Mouse (Mus musculus) neural tube, embryonic 11.5 days (tissue): ENCODE results near the gene Cap1. TPM values are rescaled to one million over a fixed set of nuclear protein-coding genes. Genes with fewer than 3 reads are reported as not detected.

Experiments used
- ATAC-seq: fragments of 200-750 bp; cut with Nextera tagmentation; 2 replicates; pipeline ENCODE4 v1.8.0; 2017; ENCODE audit warnings: moderate number of reproducible peaks, mild to moderate bottlenecking, moderate TSS enrichment, moderate library complexity; ENCODE audit not compliant: insufficient read depth, low FRiP score, low TSS enrichment
- DNase-seq: peaks from one replicate; pipeline ENCODE4 v3.0.0-alpha.2; 2015; ENCODE audit warnings: low spot score
- H3K27ac ChIP-seq: fragments of 300-500 bp; sonication (generic); 2 replicates; pipeline ENCODE4 v1.5.1; 2014; ENCODE audit warnings: low read depth, mild to moderate bottlenecking, low read length
- H3K27me3 ChIP-seq: fragments of 300-500 bp; sonication (generic); 2 replicates; pipeline ENCODE4 v1.6.1; 2014; ENCODE audit warnings: mild to moderate bottlenecking, low read length, mixed read lengths; ENCODE audit not compliant: control insufficient read depth, insufficient read depth
- H3K36me3 ChIP-seq: fragments of 300-500 bp; sonication (generic); 2 replicates; pipeline ENCODE4 v1.6.1; 2014; ENCODE audit warnings: mild to moderate bottlenecking, low read length, moderate library complexity, mixed read lengths; ENCODE audit not compliant: control insufficient read depth, insufficient read depth
- H3K4me1 ChIP-seq: fragments of 300-500 bp; sonication (generic); 2 replicates; pipeline ENCODE4 v1.6.1; 2014; ENCODE audit warnings: low read length, mixed read lengths; ENCODE audit not compliant: control insufficient read depth, insufficient read depth
- H3K4me2 ChIP-seq: fragments of 300-500 bp; sonication (generic); 2 replicates; pipeline ENCODE4 v1.6.1; 2014; ENCODE audit warnings: low read depth, mild to moderate bottlenecking, moderate library complexity
- H3K4me3 ChIP-seq: fragments of 300-500 bp; sonication (generic); 2 replicates; pipeline ENCODE4 v1.5.1; 2014; ENCODE audit warnings: low read depth, low read length
- H3K9ac ChIP-seq: fragments of 300-500 bp; sonication (generic); 2 replicates; pipeline ENCODE4 v1.6.1; 2014; ENCODE audit warnings: mild to moderate bottlenecking, low read length
- H3K9me3 ChIP-seq: fragments of 300-500 bp; sonication (generic); 2 replicates; pipeline ENCODE4 v1.6.1; 2016; ENCODE audit warnings: low read length; ENCODE audit not compliant: control insufficient read depth
- WGBS: fragments of 180-500 bp; shearing (Covaris S2); extraction: QIAGEN DNeasy Blood & Tissue Kit; methylation state at CpG from one replicate; pipeline ENCODE4 v1.1.7; 2014; 5-methylcytosine and 5-hydroxymethylcytosine counted together
- polyA plus RNA-seq: library from polyadenylated mRNA; unstranded; fragments of >200 nt; fragmentation: Nextera tagmentation; extraction: Ambion mirVana; gene quantifications from 2 replicates; pipeline ENCODE4 v1.2.1, GENCODE M21; 2014

The Cap1 gene
- polyA plus RNA-seq, 1 experiment from 2014 or later: 73.6 TPM

GRCm38 (mm10) chr4:122861836-122862235, 24.0 kb downstream of the Cap1 start:
- Histone ChIP-seq H3K4me2 (no peak overlapping the region), H3K27ac (no peak overlapping the region), H3K27me3 (no peaks in the 10 kb centered on the region), H3K9me3 (no peaks in the 10 kb centered on the region), H3K4me1 (no peaks in the 10 kb centered on the region), H3K9ac (no peak overlapping the region), H3K36me3 (peaks cover 3% of the 10 kb centered on the region), H3K4me3 (no peak overlapping the region)
- no peak for DNase-seq
- WGBS: 96% methylated on average over 4 of the region's 4 CpGs
- ATAC-seq: no peak

DNA sequence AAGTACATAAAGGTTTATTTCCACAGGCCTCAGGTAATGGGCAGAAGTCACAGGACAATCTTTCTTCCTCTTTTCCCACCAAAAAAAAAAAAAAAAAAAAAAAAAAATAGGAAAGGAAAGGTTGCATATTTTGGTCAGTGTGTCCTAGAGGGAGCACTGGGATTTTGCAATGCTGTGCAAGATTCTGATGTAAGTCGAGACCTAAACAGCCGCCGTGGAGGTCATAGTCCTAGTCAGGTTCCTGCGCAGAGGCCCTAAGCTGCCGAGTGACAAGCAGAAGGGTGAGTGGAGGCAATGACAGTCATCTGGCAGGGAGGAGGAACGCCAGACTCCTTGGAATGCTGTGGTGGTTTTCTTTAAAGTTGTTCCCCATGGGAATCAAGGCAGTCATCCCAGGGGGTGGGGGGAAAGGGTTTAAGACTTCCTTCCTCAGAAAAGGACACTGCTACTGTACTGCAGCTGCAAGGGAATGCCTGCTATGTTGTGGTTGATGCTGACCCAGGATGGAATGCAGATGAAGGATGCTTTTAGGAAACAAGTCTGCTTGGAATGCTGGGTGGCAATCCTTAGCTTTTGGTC, 26.7 kb downstream of the Cap1 start:
- Histone ChIP-seq H3K36me3 (peaks cover 3% of the 10 kb centered on the region), H3K9me3 (no peaks in the 10 kb centered on the region), H3K9ac (no peak overlapping the region), H3K27me3 (no peaks in the 10 kb centered on the region), H3K27ac (no peak overlapping the region), H3K4me1 (no peaks in the 10 kb centered on the region), H3K4me2 (no peak overlapping the region), H3K4me3 (no peak overlapping the region)
- ATAC-seq (no peak), DNase-seq (no peak)
- WGBS: 84% methylated on average over 6 of the region's 6 CpGs

DNA sequence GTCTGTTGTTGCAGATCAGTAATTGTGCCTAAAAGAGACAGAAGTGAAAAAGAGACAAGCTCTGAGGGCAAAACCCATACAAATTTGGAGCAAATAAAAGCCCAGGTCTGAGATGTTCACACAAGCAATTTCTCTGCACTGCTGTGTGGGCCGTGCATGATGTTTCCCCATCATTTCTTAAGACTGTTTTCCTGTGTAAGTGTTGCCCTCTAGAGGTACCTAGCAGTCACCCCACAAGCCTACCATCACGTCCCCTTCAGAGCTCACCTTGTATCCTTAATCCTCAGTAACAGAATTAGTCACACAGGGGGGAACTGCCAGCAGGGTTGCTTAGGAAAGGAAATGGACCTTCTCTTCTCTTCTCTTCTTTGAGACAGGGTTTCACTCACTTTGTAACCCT, 27.9 kb downstream of the Cap1 start:
- Histone ChIP-seq H3K9ac (no peak overlapping the region), H3K27me3 (no peaks in the 10 kb centered on the region), H3K4me2 (no peak overlapping the region), H3K9me3 (no peaks in the 10 kb centered on the region), H3K4me1 (no peaks in the 10 kb centered on the region), H3K4me3 (no peak overlapping the region), H3K36me3 (peaks cover 3% of the 10 kb centered on the region), H3K27ac (no peak overlapping the region)
- 56% methylated on average over 2 of the region's 2 CpGs for WGBS
- no peak for ATAC-seq
- DNase-seq: no peak

DNA sequence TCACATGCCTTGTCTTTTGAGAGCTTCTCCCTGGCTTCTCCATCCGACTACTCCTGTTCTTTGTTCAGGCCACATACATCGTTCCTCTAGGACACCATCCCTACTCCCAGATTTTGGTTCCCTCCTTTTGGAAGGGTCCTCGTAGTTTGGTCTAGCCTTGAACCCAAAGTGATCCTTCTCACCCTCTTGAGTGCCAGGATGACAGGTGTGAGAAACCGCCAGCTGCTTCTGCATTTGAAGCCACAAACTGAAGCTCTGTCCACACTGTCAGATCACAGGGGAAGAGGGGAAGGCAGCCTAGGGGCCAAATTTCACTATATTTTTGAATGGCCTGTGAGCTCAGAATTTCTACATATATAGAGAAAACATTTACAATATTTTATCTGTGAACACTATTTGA, 31.1 kb downstream of the Cap1 start:
- no peaks in the 10 kb centered on the region for H3K4me1 ChIP-seq
- H3K9ac ChIP-seq: no peak overlapping the region
- H3K4me2 ChIP-seq: no peak overlapping the region
- H3K27me3 ChIP-seq: no peaks in the 10 kb centered on the region
- ATAC-seq: no peak
- peaks cover 4% of the 10 kb centered on the region for H3K36me3 ChIP-seq
- no peaks in the 10 kb centered on the region for H3K9me3 ChIP-seq
- WGBS: 92% methylated on average over 4 of the region's 4 CpGs
- no peak overlapping the region for H3K4me3 ChIP-seq
- no peak overlapping the region for H3K27ac ChIP-seq
- DNase-seq: no peak

- no peaks in the 10 kb centered on the region for H3K9me3 ChIP-seq
- no peaks in the 10 kb centered on the region for H3K27me3 ChIP-seq
- DNase-seq (no peak), ATAC-seq (no peak)
- no peak overlapping the region for H3K4me3 ChIP-seq
- H3K4me2 ChIP-seq: no peak overlapping the region
- no peaks in the 10 kb centered on the region for H3K4me1 ChIP-seq
- 39% methylated on average over 2 of the region's 2 CpGs for WGBS
- 0 out of 2 replicates have a peak, but pooled peaks cover 2% of the 10 kb centered on the region for H3K36me3 ChIP-seq
- H3K27ac ChIP-seq: no peak overlapping the region
- H3K9ac ChIP-seq: no peak overlapping the region
These were observed 32.2 kb downstream of the Cap1 start for GRCm38 (mm10) chr4:122853691-122854090.

- Histone ChIP-seq H3K27ac (no peak overlapping the region), H3K9me3 (no peaks in the 10 kb centered on the region), H3K4me2 (no peak overlapping the region), H3K27me3 (no peaks in the 10 kb centered on the region), H3K9ac (no peak overlapping the region), H3K36me3 (0 out of 2 replicates have a peak, but pooled peaks cover 2% of the 10 kb centered on the region), H3K4me3 (no peak overlapping the region), H3K4me1 (no peaks in the 10 kb centered on the region)
- DNase-seq (no peak), ATAC-seq (no peak)
These were observed 34.3 kb downstream of the Cap1 start for GRCm38 (mm10) chr4:122851535-122851934.

GRCm38 (mm10) chr4:122848150-122848621, 37.7 kb downstream of the Cap1 start:
- ATAC-seq (no peak), DNase-seq (no peak)
- no peak overlapping the region for H3K9ac ChIP-seq
- H3K9me3 ChIP-seq: no peaks in the 10 kb centered on the region
- H3K4me1 ChIP-seq: no peaks in the 10 kb centered on the region
- WGBS: 88% methylated on average over 13 of the region's 13 CpGs
- H3K27ac ChIP-seq: no peak overlapping the region
- no peak overlapping the region for H3K4me3 ChIP-seq
- H3K4me2 ChIP-seq: no peak overlapping the region
- no peaks in the 10 kb centered on the region for H3K27me3 ChIP-seq
- H3K36me3 ChIP-seq: peaks cover 9% of the 10 kb centered on the region

- Histone ChIP-seq H3K27ac (0 out of 2 replicates have a peak overlapping the region, but pooled peaks have one; percentile 4), H3K4me3 (no peak overlapping the region), H3K36me3 (peaks cover 4% of the 10 kb centered on the region; the same call in 1 of the 2 replicates), H3K4me1 (peaks cover 4% of the 10 kb centered on the region), H3K4me2 (no peak overlapping the region), H3K9ac (no peak overlapping the region), H3K9me3 (no peaks in the 10 kb centered on the region), H3K27me3 (no peaks in the 10 kb centered on the region)
- ATAC-seq (no peak), DNase-seq (no peak)
- WGBS: 70% methylated on average over 1 of the region's 1 CpGs
These were observed 47.4 kb downstream of the Cap1 start for GRCm38 (mm10) chr4:122838416-122838815.

GRCm38 (mm10) chr4:122837994-122838393, 47.9 kb downstream of the Cap1 start:
- 46% methylated on average over 2 of the region's 2 CpGs for WGBS
- no peak overlapping the region for H3K4me3 ChIP-seq
- no peaks in the 10 kb centered on the region for H3K9me3 ChIP-seq
- H3K9ac ChIP-seq: no peak overlapping the region
- DNase-seq (no peak), ATAC-seq (no peak)
- no peaks in the 10 kb centered on the region for H3K27me3 ChIP-seq
- H3K4me1 ChIP-seq: peaks cover 4% of the 10 kb centered on the region
- no peak overlapping the region for H3K4me2 ChIP-seq
- no peak overlapping the region for H3K27ac ChIP-seq
- H3K36me3 ChIP-seq: peaks cover 4% of the 10 kb centered on the region; the same call in 1 of the 2 replicates
